Comparison of ENCODE assay signal across 8 mouse cellular contexts in genomic region chr10:62132691-62133281, GRCm38 (mm10). TPM values are rescaled to one million over a fixed set of nuclear protein-coding genes. Genes with fewer than 3 reads are reported as not detected.
DNase-seq lines count a peak whose midpoint lies in the region; ATAC-seq and TF ChIP-seq lines count a peak whose summit lies in the region.

Gene Neurog3, plus strand, starts transcription at chr10:62133090.

- H3K27ac ChIP-seq in heart, embryonic 15.5 days = no peak within 1 kb of the TSS
- H3K27ac ChIP-seq in embryonic facial prominence, embryonic 14.5 days (replicated peaks; ENCODE audit: low read depth, low read length) = no peak within 1 kb of the TSS
- no peak within 1 kb of the TSS for H3K27ac ChIP-seq in intestine, postnatal 0 days (ENCODE audit: low read depth, low read length)
- H3K27ac ChIP-seq in cerebellum, adult 2 months (ENCODE audit: insufficient read depth, low read length) = no peak within 1 kb of the TSS

- ATAC-seq in heart, embryonic 15.5 days (replicated peaks; ENCODE audit: insufficient number of reproducible peaks, insufficient read depth, low FRiP score, low read depth) = no peak
- ATAC-seq in embryonic facial prominence, embryonic 14.5 days (ENCODE audit: low read depth) = no peak
- ATAC-seq in intestine, postnatal 0 days = no peak

- no peaks in the 10 kb centered on the region for H3K36me3 ChIP-seq in heart, embryonic 15.5 days
- H3K36me3 ChIP-seq in embryonic facial prominence, embryonic 14.5 days (ENCODE audit: control insufficient read depth, insufficient read depth, low read length) = no peaks in the 10 kb centered on the region
- H3K36me3 ChIP-seq in intestine, postnatal 0 days (ENCODE audit: control insufficient read depth, insufficient read depth) = no peaks in the 10 kb centered on the region

- DNase-seq in heart, adult 8-10 months (ENCODE audit: low spot score) = no peak
- no peak for DNase-seq in embryonic facial prominence, embryonic 14.5 days (ENCODE audit: low spot score)
- peak; percentile 58 for DNase-seq in neural tube, embryonic 10.5 days (ENCODE audit: extremely low spot score, low spot score)
- no peak for DNase-seq in ovary, postnatal 36 days (ENCODE audit: low spot score)
- DNase-seq in layer of hippocampus, postnatal 14 days (ENCODE audit: low spot score in 2 of 2) = no peak
- DNase-seq in cerebellum, adult 2 months = no peak

- no peak for TF ChIP-seq POLR2A in cerebellum, adult 2 months (IDR thresholded peaks at IDR 0.05; ENCODE audit: borderline replicate concordance, insufficient read depth, low read length)

- H3K4me3 ChIP-seq in heart, embryonic 15.5 days = peak within 1 kb of the TSS; percentile 33
- H3K4me3 ChIP-seq in embryonic facial prominence, embryonic 14.5 days (ENCODE audit: low read depth, low read length) = peak within 1 kb of the TSS; percentile 31
- H3K4me3 ChIP-seq in intestine, postnatal 0 days (ENCODE audit: low read depth, low read length) = 0 out of 2 replicates have a peak within 1 kb of the TSS, but pooled peaks have one; percentile 5
- no peak within 1 kb of the TSS for H3K4me3 ChIP-seq in cerebellum, adult 2 months (replicated peaks; ENCODE audit: insufficient read depth, low read depth, low read length)

- no peak for TF ChIP-seq CTCF in intestine, postnatal 0 days (IDR thresholded peaks at IDR 0.05; ENCODE audit: low read depth)
- TF ChIP-seq CTCF in cerebellum, adult 2 months (IDR thresholded peaks at IDR 0.05; ENCODE audit: borderline replicate concordance, insufficient read depth, low read depth, low read length) = no peak

- under 1% methylated on average over 29 of the region's 29 CpGs for WGBS in heart, embryonic 15.5 days
- WGBS in embryonic facial prominence, embryonic 14.5 days = under 1% methylated on average over 27 of the region's 29 CpGs
- under 1% methylated on average over 27 of the region's 29 CpGs for WGBS in intestine, postnatal 0 days
- WGBS in cerebellum, adult 2 months = 2% methylated on average over 29 of the region's 29 CpGs

- H3K9ac ChIP-seq in heart, embryonic 15.5 days = no peak within 1 kb of the TSS
- H3K9ac ChIP-seq in embryonic facial prominence, embryonic 14.5 days (ENCODE audit: low read depth, low read length) = no peak within 1 kb of the TSS
- H3K9ac ChIP-seq in intestine, postnatal 0 days (ENCODE audit: low read depth, low read length) = no peak within 1 kb of the TSS

- no peaks in the 10 kb centered on the region for H3K9me3 ChIP-seq in heart, embryonic 15.5 days (replicated peaks)
- no peaks in the 10 kb centered on the region for H3K9me3 ChIP-seq in embryonic facial prominence, embryonic 14.5 days (ENCODE audit: control insufficient read depth, low read length)
- H3K9me3 ChIP-seq in intestine, postnatal 0 days (ENCODE audit: control insufficient read depth) = no peaks in the 10 kb centered on the region

- H3K27me3 ChIP-seq in heart, embryonic 15.5 days = peaks cover 100% of the 10 kb centered on the region
- H3K27me3 ChIP-seq in embryonic facial prominence, embryonic 14.5 days (replicated peaks; ENCODE audit: control insufficient read depth, insufficient read depth, low read length) = peaks cover 100% of the 10 kb centered on the region
- peaks cover 76% of the 10 kb centered on the region for H3K27me3 ChIP-seq in intestine, postnatal 0 days (replicated peaks; ENCODE audit: control insufficient read depth, insufficient read depth, low read length)
- no peaks in the 10 kb centered on the region; the same call in 1 of the 2 replicates for H3K27me3 ChIP-seq in cerebellum, adult 2 months (ENCODE audit: control insufficient read depth, insufficient read depth, low read length)

- peak within 1 kb of the TSS; percentile 59 for H3K4me2 ChIP-seq in heart, embryonic 15.5 days
- H3K4me2 ChIP-seq in embryonic facial prominence, embryonic 14.5 days (ENCODE audit: low read depth, low read length) = peak within 1 kb of the TSS; percentile 49
- peak within 1 kb of the TSS; percentile 44 for H3K4me2 ChIP-seq in intestine, postnatal 0 days (replicated peaks; ENCODE audit: low read depth)

- peaks cover 11% of the 10 kb centered on the region for H3K4me1 ChIP-seq in heart, embryonic 15.5 days (replicated peaks)
- H3K4me1 ChIP-seq in embryonic facial prominence, embryonic 14.5 days (ENCODE audit: control insufficient read depth, insufficient read depth, low read length) = no peaks in the 10 kb centered on the region
- H3K4me1 ChIP-seq in intestine, postnatal 0 days (replicated peaks; ENCODE audit: control insufficient read depth, insufficient read depth, low read length) = no peaks in the 10 kb centered on the region
- no peaks in the 10 kb centered on the region for H3K4me1 ChIP-seq in cerebellum, adult 2 months (ENCODE audit: control insufficient read depth, insufficient read depth, low read length)

RNA-seq across cellular contexts. Expression of gene Neurog3, which starts in this region (rescaled TPM):
- polyA plus RNA-seq in heart, embryonic 15.5 days (2015; fragmentation: Nextera tagmentation; extraction: Ambion mirVana) = not detected in 2 replicates
- not detected for total RNA-seq in heart, adult 8-10 months (2022)
- polyA plus RNA-seq in embryonic facial prominence, embryonic 14.5 days (2014; fragmentation: Nextera tagmentation; extraction: Ambion mirVana) = not detected in 2 replicates
- 1.4 and 1.5 TPM in 2 replicates for polyA plus RNA-seq in intestine, postnatal 0 days (2015; fragmentation: Nextera tagmentation; extraction: Ambion mirVana)
- total RNA-seq in layer of hippocampus, postnatal 14 days (2021) = not detected
- 0.13 and 0.18 TPM in 2 replicates for polyA plus RNA-seq in cerebellum, adult 2 months (2012; rRNA removed)
